Mouse (Mus musculus) limb, embryonic 12.5 days (tissue): ENCODE results near the gene Cldn34c2. TPM values are rescaled to one million over a fixed set of nuclear protein-coding genes. Genes with fewer than 3 reads are reported as not detected.
"Not testable (repeated sequence)": the region's sequence is repeated elsewhere in the genome, so short reads cannot be mapped to it uniquely, and the experiment has no call there.

Experiments used
- ATAC-seq: fragments of 200-750 bp; cut with Nextera tagmentation; 2 replicates; pipeline ENCODE4 v1.8.0; 2017; ENCODE audit warnings: low read depth, moderate TSS enrichment; ENCODE audit not compliant: insufficient number of reproducible peaks, insufficient read depth, low FRiP score, low TSS enrichment
- H3K27ac ChIP-seq: fragments of 300-500 bp; sonication (generic); 2 replicates; pipeline ENCODE4 v1.5.1; 2016; ENCODE audit warnings: mild to moderate bottlenecking, moderate library complexity
- H3K27me3 ChIP-seq: fragments of 300-500 bp; sonication (generic); 2 replicates; pipeline ENCODE4 v1.6.1; 2016; ENCODE audit warnings: mild to moderate bottlenecking, moderate library complexity
- H3K36me3 ChIP-seq: fragments of 300-500 bp; sonication (generic); 2 replicates; pipeline ENCODE4 v1.6.1; 2016; ENCODE audit warnings: mild to moderate bottlenecking, moderate library complexity
- H3K4me1 ChIP-seq: fragments of 300-500 bp; sonication (generic); replicated peaks from 2 replicates; pipeline ENCODE4 v1.6.1; 2016
- H3K4me2 ChIP-seq: fragments of 300-500 bp; sonication (generic); 2 replicates; pipeline ENCODE4 v1.6.1; 2016; ENCODE audit warnings: mild to moderate bottlenecking, moderate library complexity
- H3K4me3 ChIP-seq: fragments of 300-500 bp; sonication (generic); replicated peaks from 2 replicates; pipeline ENCODE4 v1.5.1; 2016; ENCODE audit warnings: mild to moderate bottlenecking
- H3K9ac ChIP-seq: fragments of 300-500 bp; sonication (generic); replicated peaks from 2 replicates; pipeline ENCODE4 v1.6.1; 2016; ENCODE audit warnings: mild to moderate bottlenecking, moderate library complexity
- H3K9me3 ChIP-seq: fragments of 300-500 bp; sonication (generic); 2 replicates; pipeline ENCODE4 v1.6.1; 2016; ENCODE audit warnings: mild to moderate bottlenecking, moderate library complexity
- WGBS: fragments of 180-500 bp; shearing (Covaris S2); methylation state at CpG from one replicate; pipeline ENCODE4 v1.1.7; 2016; 5-methylcytosine and 5-hydroxymethylcytosine counted together
- polyA plus RNA-seq: library from polyadenylated mRNA; unstranded; fragments of >200 nt; fragmentation: Nextera tagmentation; extraction: Ambion mirVana; gene quantifications from 2 replicates; pipeline ENCODE4 v1.2.1, GENCODE M21; 2016

Cldn34c2 gene
- not detected in 2 replicates for polyA plus RNA-seq

DNA sequence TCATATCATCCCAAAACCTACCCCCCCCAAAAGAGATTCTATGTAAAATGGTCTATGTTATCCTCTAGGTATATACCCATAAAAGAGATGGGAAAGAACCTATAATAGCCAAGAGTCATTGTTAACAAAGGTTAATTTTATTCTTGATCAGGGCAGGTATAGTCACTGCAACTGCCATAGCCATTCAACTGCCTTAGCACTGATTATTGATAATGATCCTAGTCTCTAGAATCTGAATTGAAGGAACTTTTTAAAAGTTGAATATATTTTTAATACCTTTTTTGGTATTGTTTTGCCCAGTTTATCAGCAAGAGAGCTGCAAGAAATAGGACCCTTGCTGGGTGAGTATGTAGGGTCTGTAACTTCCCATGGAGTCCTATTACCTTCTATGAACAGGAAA is at the start of gene Cldn34c2:
Cldn34c2 (plus strand) TSS at position 301 of the 400 bp plus-strand sequence.
- not testable (repeated sequence) for H3K9me3 ChIP-seq, H3K4me3 ChIP-seq, H3K27me3 ChIP-seq, H3K36me3 ChIP-seq, H3K4me2 ChIP-seq, H3K4me1 ChIP-seq, H3K9ac ChIP-seq, H3K27ac ChIP-seq, ATAC-seq

DNA sequence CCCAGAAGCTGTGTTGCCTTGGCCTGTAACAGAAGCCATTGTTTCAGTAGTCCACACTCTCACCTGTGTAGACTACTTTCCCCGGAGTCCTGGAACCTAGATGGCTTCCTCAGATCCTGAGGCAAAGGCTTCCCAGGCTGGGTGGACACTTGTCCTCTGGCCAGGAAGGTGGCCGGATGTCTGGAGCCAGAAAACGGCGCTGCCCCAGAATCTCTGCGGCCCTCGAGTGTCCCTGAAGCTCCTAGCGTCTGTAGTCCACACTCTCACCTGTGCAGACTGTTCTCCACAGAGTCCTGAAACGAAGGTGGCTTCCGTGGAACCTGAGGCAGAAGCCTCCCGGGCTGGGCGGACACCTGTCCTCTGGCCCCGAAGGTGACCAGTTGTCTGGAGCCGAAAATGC is 30.1 kb upstream of the Cldn34c2 start:
- not testable (repeated sequence) for ATAC-seq, H3K9ac ChIP-seq, H3K9me3 ChIP-seq, H3K27me3 ChIP-seq, H3K27ac ChIP-seq, H3K4me3 ChIP-seq, H3K36me3 ChIP-seq, H3K4me1 ChIP-seq, H3K4me2 ChIP-seq
- WGBS = 90% methylated on average over 13 of the region's 13 CpGs

DNA sequence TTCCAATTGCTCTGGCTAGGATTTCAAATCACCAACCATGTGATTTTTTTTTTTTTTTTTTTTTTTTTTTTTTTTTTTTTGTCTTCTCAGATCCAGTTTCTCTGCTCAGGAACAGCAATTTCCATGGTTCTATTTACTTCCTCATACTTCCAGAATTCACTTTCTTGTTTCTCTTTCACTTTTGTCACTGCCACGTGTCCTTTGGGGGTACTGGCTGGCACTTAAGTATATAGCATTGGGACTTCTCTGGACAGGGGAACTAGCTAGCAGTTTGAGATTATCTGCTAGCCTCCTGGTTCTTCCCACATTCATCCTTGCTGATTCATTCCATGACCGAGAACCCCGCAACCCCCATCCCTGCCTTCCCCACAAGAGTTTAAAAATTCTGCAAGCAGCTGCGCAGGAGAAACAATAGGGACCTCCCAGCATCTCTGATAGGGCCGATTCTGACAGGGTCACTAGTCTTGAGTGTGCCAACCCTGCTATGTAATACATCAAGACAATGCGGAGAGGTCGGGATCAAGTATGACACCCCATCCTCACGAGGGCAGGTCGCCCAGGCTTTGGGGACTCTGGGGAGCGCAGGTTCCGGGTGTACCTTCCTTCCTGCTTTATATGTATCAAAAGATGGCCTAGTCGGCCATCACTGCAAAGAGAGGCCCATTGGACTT is 30.8 kb downstream of the Cldn34c2 start:
- WGBS = 89% methylated on average over 8 of the region's 12 CpGs
- not testable (repeated sequence) for H3K27me3 ChIP-seq, H3K36me3 ChIP-seq, H3K4me1 ChIP-seq, H3K27ac ChIP-seq, H3K9me3 ChIP-seq, ATAC-seq, H3K4me2 ChIP-seq, H3K9ac ChIP-seq, H3K4me3 ChIP-seq

Other genes with a start within 250 kb of the Cldn34c2 start
- gene Gm17467, start 123.1 kb downstream of the Cldn34c2 start, polyA plus RNA-seq = not detected in 2 replicates
- not detected in 2 replicates for gene Cldn34c3, start 212.0 kb downstream of the Cldn34c2 start, polyA plus RNA-seq